Mouse (Mus musculus): ENCODE results near the gene Ndufab1. TPM values are rescaled to one million over a fixed set of nuclear protein-coding genes. Genes with fewer than 3 reads are reported as not detected.

The Ndufab1 gene
- 588 and 603 TPM in 2 replicates for polyA plus RNA-seq (2015; fragmentation: Nextera tagmentation; extraction: Ambion mirVana)

DNA sequence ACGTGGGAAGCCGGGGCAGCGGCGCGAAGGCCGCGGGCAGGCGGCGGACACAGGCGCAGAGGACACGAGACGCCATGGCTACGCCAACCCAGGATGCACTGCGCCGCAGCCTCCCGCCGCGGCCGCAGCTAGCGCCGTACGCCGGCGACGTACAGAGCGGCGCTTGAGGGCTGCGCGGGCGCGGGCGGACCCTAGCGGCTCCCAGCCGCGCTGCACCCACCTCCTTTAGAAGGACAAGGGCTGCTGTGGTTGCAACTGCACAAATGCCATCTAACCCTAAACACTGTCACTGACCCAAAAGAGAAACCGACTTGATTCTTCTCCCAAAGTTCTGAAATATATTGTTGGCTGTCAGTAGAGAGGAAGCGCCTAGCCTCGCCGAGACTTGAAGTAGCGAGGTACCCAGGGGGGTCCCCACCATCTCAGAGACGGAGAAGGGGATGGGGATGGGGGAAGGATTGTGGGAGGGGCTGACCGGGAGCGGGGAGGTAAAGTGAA lies at the start of gene Ndufab1:
TSS of gene Ndufab1 (minus strand) at position 140 of the 498 bp plus-strand sequence.
- Histone ChIP-seq H3K4me3 (peak within 1 kb of the TSS; percentile 71), H3K4me1 (peaks cover 19% of the 10 kb centered on the region), H3K36me3 (replicated peaks) (peaks cover 5% of the 10 kb centered on the region; the same call in 1 of the 2 replicates), H3K27ac (peak within 1 kb of the TSS; percentile 81), H3K9ac (peak within 1 kb of the TSS; percentile 81), H3K9me3 (no peaks in the 10 kb centered on the region), H3K27me3 (replicated peaks) (no peaks in the 10 kb centered on the region), H3K4me2 (peak within 1 kb of the TSS; percentile 79)
- WGBS: 3% methylated on average over 43 of the region's 43 CpGs
- peak; percentile 99 for ATAC-seq (replicated peaks)

DNA sequence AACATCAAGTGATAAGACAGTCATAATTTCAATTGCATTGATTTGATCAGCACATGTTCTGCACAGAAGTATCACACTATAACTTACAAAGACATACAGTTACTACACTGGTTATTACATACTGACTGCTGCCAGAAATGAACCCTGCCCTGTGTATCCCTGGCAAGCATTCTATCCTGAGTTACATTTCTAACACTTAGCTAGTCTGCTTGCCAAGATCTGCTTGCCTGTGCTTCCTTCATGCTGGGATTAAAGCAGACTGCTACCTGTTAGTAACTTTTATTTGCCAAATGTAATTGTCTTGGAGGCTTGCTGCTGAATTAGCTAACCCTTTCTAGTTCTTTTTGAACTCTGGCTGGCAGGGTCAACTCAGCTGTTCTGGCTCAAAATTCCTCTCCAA lies 39.3 kb upstream of the Ndufab1 start:
- H3K9me3 ChIP-seq: no peaks in the 10 kb centered on the region
- no peak for ATAC-seq (replicated peaks)
- peaks cover 68% of the 10 kb centered on the region for H3K36me3 ChIP-seq (replicated peaks)
- H3K4me1 ChIP-seq: no peaks in the 10 kb centered on the region
- no peak overlapping the region for H3K4me3 ChIP-seq
- no peak overlapping the region for H3K4me2 ChIP-seq
- H3K9ac ChIP-seq: no peak overlapping the region
- H3K27me3 ChIP-seq (replicated peaks): no peaks in the 10 kb centered on the region
- no peak overlapping the region for H3K27ac ChIP-seq

DNA sequence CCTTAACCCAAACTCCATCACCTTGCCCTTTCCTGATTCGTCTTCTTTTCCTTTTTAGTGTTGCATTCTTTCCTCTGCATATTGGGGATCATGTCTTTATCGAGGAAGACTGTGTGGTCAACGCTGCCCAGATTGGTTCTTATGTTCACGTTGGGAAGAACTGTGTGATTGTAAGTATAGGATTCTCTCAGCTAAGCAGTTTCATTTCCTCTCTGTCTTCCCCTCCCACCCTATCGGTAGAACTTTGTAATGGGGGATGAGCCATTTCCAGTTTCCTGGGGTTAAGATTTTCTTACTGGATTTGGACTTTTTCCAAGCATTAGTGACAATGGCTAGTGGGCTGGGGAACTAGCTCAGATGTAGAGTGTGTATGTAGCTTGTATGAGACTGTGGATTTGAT lies 36.5 kb upstream of the Ndufab1 start:
- no peak for ATAC-seq (replicated peaks)
- H3K27ac ChIP-seq: no peak overlapping the region
- H3K4me1 ChIP-seq: peaks cover 9% of the 10 kb centered on the region
- no peak overlapping the region for H3K9ac ChIP-seq
- H3K27me3 ChIP-seq (replicated peaks): no peaks in the 10 kb centered on the region
- 92% methylated on average over 5 of the region's 5 CpGs for WGBS
- no peak overlapping the region for H3K4me3 ChIP-seq
- H3K36me3 ChIP-seq (replicated peaks): peaks cover 58% of the 10 kb centered on the region
- H3K4me2 ChIP-seq: no peak overlapping the region
- H3K9me3 ChIP-seq: no peaks in the 10 kb centered on the region

DNA sequence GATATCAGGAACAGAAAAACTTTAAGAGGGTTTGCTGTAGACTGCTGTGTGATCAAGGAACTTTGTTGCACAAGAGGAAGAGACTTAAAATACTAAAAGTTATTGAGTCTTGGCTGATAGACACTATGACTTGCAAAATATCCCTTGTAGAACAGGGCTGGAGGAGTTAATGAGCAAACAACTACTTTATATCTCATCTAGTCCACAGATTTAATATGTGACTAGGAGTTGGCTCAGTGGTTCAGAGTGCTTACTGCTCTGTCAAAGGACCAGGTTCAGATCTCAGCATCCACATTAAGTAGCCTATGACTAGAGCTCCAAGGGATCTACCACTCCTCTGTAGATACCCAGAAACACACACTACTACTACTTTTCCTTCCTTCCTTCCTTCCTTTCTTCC lies 35.4 kb upstream of the Ndufab1 start:
- H3K27ac ChIP-seq: no peak overlapping the region
- H3K4me1 ChIP-seq: peaks cover 13% of the 10 kb centered on the region
- no peak overlapping the region for H3K4me3 ChIP-seq
- H3K4me2 ChIP-seq: no peak overlapping the region
- H3K9ac ChIP-seq: no peak overlapping the region
- no peak for ATAC-seq (replicated peaks)
- no peaks in the 10 kb centered on the region for H3K9me3 ChIP-seq
- no peaks in the 10 kb centered on the region for H3K27me3 ChIP-seq (replicated peaks)
- peaks cover 49% of the 10 kb centered on the region for H3K36me3 ChIP-seq (replicated peaks)

DNA sequence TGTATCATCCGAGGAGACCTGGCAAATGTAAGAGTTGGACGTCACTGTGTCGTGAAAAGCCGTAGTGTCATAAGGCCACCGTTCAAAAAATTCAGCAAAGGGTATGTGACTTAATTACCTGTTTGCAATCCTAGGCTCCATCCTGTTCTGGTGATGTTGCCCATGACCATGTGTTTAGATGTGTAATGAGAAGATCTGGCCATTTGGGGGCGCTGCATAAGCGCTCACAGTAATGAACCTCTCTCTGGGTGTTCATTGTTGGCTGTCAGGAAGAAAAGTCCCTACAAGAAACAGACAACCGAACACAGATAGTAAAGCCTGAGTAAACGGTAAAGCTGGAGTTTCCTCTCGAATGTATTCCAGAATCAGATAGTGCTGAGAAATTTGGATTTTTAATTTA lies 33.4 kb upstream of the Ndufab1 start:
- Histone ChIP-seq H3K4me3 (no peak overlapping the region), H3K27me3 (replicated peaks) (no peaks in the 10 kb centered on the region), H3K36me3 (replicated peaks) (peaks cover 40% of the 10 kb centered on the region), H3K9ac (no peak overlapping the region), H3K4me2 (no peak overlapping the region), H3K27ac (no peak overlapping the region), H3K9me3 (no peaks in the 10 kb centered on the region), H3K4me1 (peaks cover 14% of the 10 kb centered on the region)
- no peak for ATAC-seq (replicated peaks)
- WGBS: 73% methylated on average over 10 of the region's 10 CpGs

DNA sequence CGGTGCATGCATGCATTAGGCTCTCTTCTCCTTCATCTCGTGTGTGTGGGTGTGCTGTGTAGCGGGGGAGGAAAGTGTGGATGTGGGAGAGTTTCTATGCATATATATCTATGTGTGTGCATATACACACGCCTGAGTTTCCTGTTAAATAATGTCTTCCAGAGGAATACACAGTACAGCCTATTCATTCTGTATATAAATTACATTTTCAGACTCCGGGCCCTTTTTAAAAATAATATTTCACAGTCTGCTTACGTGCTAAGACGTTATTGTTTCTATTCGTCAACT lies 31.6 kb upstream of the Ndufab1 start:
- Histone ChIP-seq H3K9ac (peak overlapping the region; percentile 64), H3K4me3 (peak overlapping the region; percentile 78), H3K27me3 (replicated peaks) (no peaks in the 10 kb centered on the region), H3K4me2 (peak overlapping the region; percentile 56), H3K27ac (peak overlapping the region; percentile 58; the same call in 1 of the 2 replicates), H3K36me3 (replicated peaks) (peaks cover 23% of the 10 kb centered on the region; the same call in 1 of the 2 replicates), H3K9me3 (no peaks in the 10 kb centered on the region), H3K4me1 (peaks cover 14% of the 10 kb centered on the region)
- 21% methylated on average over 8 of the region's 8 CpGs for WGBS
- peak; percentile 64; the same call in 1 of the 2 replicates for ATAC-seq (replicated peaks)

DNA sequence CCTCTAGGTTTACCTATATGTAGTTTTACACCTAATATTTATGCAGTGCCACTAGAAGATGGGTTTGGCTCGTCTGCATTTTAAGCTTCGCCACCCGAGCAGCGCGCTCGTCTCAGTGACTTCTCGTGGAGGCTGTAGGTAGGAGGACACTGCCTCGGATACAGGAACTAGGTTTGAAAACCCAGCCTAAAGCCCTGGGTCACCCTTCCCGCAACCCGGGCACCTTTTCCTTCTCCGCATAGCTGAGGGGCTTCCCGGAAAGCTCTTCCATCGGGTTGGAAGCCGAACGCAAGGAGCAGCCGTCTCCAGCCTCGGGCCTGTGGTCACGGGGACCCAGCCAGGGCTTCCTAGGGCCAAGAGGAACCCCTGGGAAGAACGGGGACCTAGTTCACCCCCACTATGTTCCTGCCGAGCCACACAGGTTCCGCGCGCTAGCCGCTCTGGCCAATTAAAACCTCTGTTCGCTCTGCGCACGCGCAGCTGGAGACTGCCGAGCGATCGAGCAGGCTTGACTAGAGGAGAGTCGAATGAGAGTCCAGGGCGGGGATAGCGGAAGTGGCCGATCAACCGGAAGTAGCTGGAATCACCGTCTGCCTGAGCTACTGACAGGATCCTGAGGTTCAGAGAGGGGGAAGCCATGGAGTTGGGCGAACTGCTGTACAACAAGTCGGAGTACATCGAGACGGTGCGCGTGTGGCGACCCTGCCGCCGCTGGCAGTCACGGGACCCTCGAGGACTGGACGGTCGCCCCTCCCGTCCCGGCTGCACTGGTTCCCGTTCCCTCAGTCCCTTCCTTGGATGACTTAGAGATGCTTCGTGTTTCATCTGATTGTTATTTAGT lies 31.0 kb upstream of the Ndufab1 start, which contains the start of the genes Palb2 and Dctn5:
TSS of gene Palb2 (minus strand) at position 489 of the 841 bp plus-strand sequence.
TSS of gene Dctn5 (plus strand) at position 545 of the 841 bp plus-strand sequence.
- H3K36me3 ChIP-seq (replicated peaks): peaks cover 19% of the 10 kb centered on the region; the same call in 1 of the 2 replicates
- H3K4me1 ChIP-seq: peaks cover 14% of the 10 kb centered on the region
- no peaks in the 10 kb centered on the region for H3K9me3 ChIP-seq
- no peaks in the 10 kb centered on the region for H3K27me3 ChIP-seq (replicated peaks)
- peak within 1 kb of the TSS; percentile 78 for H3K4me3 ChIP-seq
- peak within 1 kb of the TSS; percentile 64 for H3K9ac ChIP-seq
- H3K27ac ChIP-seq: peak within 1 kb of the TSS; percentile 58
- peak within 1 kb of the TSS; percentile 79 for H3K4me2 ChIP-seq
- ATAC-seq (replicated peaks): peak; percentile 97
- under 1% methylated on average over 54 of the region's 54 CpGs for WGBS

DNA sequence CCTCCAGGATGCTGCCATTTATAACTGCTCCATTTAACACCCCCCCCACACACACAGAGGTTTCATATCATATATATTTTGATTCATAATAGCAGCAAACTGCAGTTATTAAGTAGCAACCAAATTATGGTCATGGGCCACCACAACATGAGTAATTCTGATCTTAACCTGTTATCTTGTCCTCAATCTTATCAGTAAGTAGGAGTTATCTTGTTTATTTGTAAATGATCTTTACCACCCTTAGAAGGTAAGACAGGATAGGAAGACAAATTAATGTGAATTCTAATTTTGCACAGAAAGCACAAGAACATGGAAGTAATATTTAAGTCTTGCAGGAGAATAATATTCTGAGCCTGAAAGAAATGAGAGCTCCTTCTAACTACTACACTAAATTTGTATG lies 30.1 kb upstream of the Ndufab1 start:
- no peak for ATAC-seq (replicated peaks)
- H3K27ac ChIP-seq: no peak overlapping the region
- no peaks in the 10 kb centered on the region for H3K27me3 ChIP-seq (replicated peaks)
- H3K9me3 ChIP-seq: no peaks in the 10 kb centered on the region
- no peak overlapping the region for H3K9ac ChIP-seq
- peak overlapping the region; percentile 79 for H3K4me2 ChIP-seq
- H3K4me3 ChIP-seq: peak overlapping the region; percentile 78
- peaks cover 14% of the 10 kb centered on the region for H3K4me1 ChIP-seq
- H3K36me3 ChIP-seq (replicated peaks): peaks cover 14% of the 10 kb centered on the region; the same call in 1 of the 2 replicates

DNA sequence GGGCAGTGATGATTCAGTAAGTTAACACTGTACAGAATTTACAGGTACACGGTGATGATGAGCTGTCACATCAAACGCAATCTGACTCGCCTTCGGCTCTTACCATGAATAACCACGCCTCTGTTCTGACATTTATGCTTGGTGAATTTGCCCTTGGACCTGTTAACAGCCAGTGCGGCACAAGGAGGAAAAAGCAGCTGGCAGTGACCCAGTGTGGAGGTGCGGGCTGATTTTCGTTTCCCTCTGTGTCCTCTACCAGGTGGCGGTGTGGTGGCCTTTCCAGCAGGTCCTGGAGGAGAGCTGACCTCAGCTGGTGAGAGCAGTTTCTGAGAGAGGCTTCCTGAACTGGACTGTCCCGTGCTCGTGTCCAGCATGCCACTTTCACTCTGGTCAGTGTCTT lies 25.3 kb upstream of the Ndufab1 start:
- Histone ChIP-seq H3K27ac (no peak overlapping the region), H3K4me1 (no peaks in the 10 kb centered on the region), H3K4me3 (no peak overlapping the region), H3K4me2 (no peak overlapping the region), H3K9ac (no peak overlapping the region), H3K27me3 (replicated peaks) (no peaks in the 10 kb centered on the region), H3K36me3 (replicated peaks) (0 out of 2 replicates have a peak, but pooled peaks cover 11% of the 10 kb centered on the region), H3K9me3 (no peaks in the 10 kb centered on the region)
- 91% methylated on average over 11 of the region's 11 CpGs for WGBS
- ATAC-seq (replicated peaks): no peak

DNA sequence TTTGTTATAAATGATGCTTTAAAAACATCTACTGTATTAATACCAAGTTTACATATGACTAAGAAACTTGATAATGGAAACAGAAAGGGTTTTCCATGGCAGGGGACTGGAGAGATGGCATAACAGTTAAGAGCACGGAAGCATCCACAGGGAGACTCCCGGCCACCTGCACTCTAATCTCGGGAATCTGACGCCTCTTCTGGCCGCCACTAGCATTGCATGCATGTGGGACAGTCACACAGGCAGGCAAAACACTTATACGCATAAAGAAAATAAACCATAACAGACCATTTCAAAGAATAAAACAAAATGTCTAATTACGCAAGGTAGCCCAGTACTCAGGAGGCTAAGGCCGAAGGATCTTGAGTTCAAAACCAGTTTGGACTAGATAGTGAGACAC lies 23.9 kb upstream of the Ndufab1 start:
- Histone ChIP-seq H3K4me1 (no peaks in the 10 kb centered on the region), H3K27ac (no peak overlapping the region), H3K4me2 (no peak overlapping the region), H3K9ac (no peak overlapping the region), H3K27me3 (replicated peaks) (no peaks in the 10 kb centered on the region), H3K4me3 (no peak overlapping the region), H3K9me3 (no peaks in the 10 kb centered on the region), H3K36me3 (replicated peaks) (0 out of 2 replicates have a peak, but pooled peaks cover 14% of the 10 kb centered on the region)
- 70% methylated on average over 8 of the region's 8 CpGs for WGBS
- ATAC-seq (replicated peaks): no peak

DNA sequence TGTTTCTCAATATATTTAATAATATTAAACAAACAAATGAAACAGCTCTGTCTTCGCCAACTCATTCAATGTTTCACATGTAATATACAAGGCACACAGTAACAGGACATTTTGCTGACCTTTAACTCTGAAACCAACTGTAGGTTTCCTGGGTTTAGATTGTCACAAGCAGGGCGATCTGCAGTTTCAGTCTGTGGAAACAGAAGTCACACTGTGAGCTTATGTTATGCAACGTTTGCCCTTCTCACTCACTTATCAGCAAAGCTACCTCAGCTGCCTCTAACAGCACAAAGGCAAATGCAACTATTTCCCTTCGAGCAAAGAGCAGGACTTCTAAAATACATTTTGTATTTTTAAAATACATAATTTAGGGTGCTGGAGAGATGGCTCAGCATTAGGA lies 21.8 kb upstream of the Ndufab1 start:
- no peak overlapping the region for H3K4me3 ChIP-seq
- 0 out of 2 replicates have a peak, but pooled peaks cover 15% of the 10 kb centered on the region for H3K36me3 ChIP-seq (replicated peaks)
- no peak overlapping the region for H3K9ac ChIP-seq
- no peak overlapping the region for H3K4me2 ChIP-seq
- ATAC-seq (replicated peaks): no peak
- H3K4me1 ChIP-seq: no peaks in the 10 kb centered on the region
- no peak overlapping the region for H3K27ac ChIP-seq
- WGBS: 89% methylated on average over 4 of the region's 4 CpGs
- no peaks in the 10 kb centered on the region for H3K9me3 ChIP-seq
- no peaks in the 10 kb centered on the region for H3K27me3 ChIP-seq (replicated peaks)

DNA sequence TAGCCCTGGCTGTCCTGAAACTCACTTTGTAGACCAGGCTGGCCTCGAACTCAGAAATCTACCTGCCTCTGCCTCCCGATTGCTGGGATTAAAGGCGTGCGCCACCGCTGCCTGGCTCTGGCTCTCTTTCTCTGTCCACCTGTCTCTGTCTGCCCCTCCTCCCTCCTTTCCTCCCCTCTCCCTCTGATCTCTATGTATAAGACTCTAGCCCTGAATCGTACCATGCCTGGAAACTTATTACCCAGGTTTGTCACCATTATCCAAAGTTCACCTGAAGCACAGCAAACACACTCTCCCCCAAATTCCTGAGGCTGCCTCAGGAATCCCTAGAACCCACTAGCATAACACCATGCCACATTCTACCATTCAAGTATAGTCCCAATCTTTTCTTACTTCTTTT lies 6.5 kb upstream of the Ndufab1 start:
- WGBS: 97% methylated on average over 6 of the region's 6 CpGs
- Histone ChIP-seq H3K4me1 (no peaks in the 10 kb centered on the region), H3K36me3 (replicated peaks) (0 out of 2 replicates have a peak, but pooled peaks cover 4% of the 10 kb centered on the region), H3K4me3 (no peak overlapping the region), H3K9me3 (no peaks in the 10 kb centered on the region), H3K4me2 (no peak overlapping the region), H3K27me3 (replicated peaks) (no peaks in the 10 kb centered on the region), H3K27ac (no peak overlapping the region), H3K9ac (no peak overlapping the region)
- no peak for ATAC-seq (replicated peaks)
